In the genomic region with DNA sequence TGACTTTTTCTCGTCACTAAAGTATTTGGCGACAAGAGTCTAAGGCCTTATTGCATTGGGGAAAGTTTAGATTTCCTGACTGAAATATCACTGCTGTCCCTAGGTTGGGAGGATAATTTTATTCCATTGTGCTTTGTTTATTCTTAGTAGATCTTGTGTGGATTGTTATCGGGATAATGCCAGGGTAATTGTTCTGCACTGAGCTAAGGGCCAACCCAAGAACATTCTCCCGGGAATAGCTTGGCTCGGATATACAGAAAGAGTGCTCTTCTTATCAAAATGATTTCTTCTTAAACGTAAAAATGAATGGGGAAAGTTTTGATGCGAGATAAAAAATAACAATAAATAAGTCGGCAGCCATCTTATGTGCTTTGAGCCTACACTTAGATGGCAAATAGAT, we compare ENCODE assay signal across 18 mouse cellular contexts.
A peak's percentile ranks its signal among the peaks of the same experiment; 100 is the strongest.
DNase-seq lines count a peak whose midpoint lies in the region; TF ChIP-seq lines count a peak whose summit lies in the region.
"Had no signal": no experiment of that assay in that cellular context is flagged by ENCODE, and none has a peak within 500 bp of the region (broad histone marks: within the 10 kb centered on the region; RNA-seq: fewer than 3 reads in every experiment).

No protein-coding gene starts in this region.

- WGBS in kidney, adult 2 months = 83% methylated on average over 8 of the region's 8 CpGs

- no peak overlapping the region for H3K27ac ChIP-seq in kidney, adult 2 months (ENCODE audit: insufficient read depth, low read depth, low read length)
- peak overlapping the region; percentile 56; the same call in 1 of the 2 replicates for H3K27ac ChIP-seq in brown adipose tissue, adult 24 weeks (replicated peaks; ENCODE audit: low read depth, low read length)
- H3K27ac ChIP-seq: embryonic facial prominence, embryonic 10.5 days; embryonic facial prominence, embryonic 12.5 days; forebrain, embryonic 13.5 days; forebrain, embryonic 15.5 days had no signal

- peak; percentile 63 for DNase-seq in heart, adult 11 months
- no peak for DNase-seq in heart, adult 8-10 months (ENCODE audit: low spot score)
- peak; percentile 8 for DNase-seq in kidney, adult 2 months
- DNase-seq in kidney, adult 18-20 months = no peak
- no peak for DNase-seq in frontal cortex, postnatal 36 days (ENCODE audit: low spot score in 2 of 2)
- DNase-seq: adrenal gland, adult 2 months; adrenal gland, postnatal 10 days; adrenal gland, postnatal 25 days; cerebellum, adult 11-12 months; cerebellum, adult 2 months; cerebellum, adult 9-10 months; cerebellum, postnatal 10 days; cerebellum, postnatal 25 days had no signal

- H3K4me3 ChIP-seq in kidney, adult 2 months (ENCODE audit: insufficient read depth, low read depth, low read length) = no peak overlapping the region
- no peak overlapping the region for H3K4me3 ChIP-seq in brown adipose tissue, adult 24 weeks (ENCODE audit: insufficient read depth, low read depth, low read length)
- H3K4me3 ChIP-seq: embryonic facial prominence, embryonic 10.5 days; embryonic facial prominence, embryonic 12.5 days; forebrain, embryonic 13.5 days; forebrain, embryonic 15.5 days had no signal

- H3K27me3 ChIP-seq in kidney, adult 2 months (replicated peaks; ENCODE audit: control insufficient read depth, insufficient read depth, low read length) = no peaks in the 10 kb centered on the region
- H3K27me3 ChIP-seq: embryonic facial prominence, embryonic 12.5 days; forebrain, embryonic 13.5 days; forebrain, embryonic 15.5 days had no signal

- TF ChIP-seq POLR2A in kidney, adult 2 months (IDR thresholded peaks at IDR 0.05; ENCODE audit: low read depth, low read length) = no peak

- no peaks in the 10 kb centered on the region for H3K4me1 ChIP-seq in kidney, adult 2 months (ENCODE audit: control insufficient read depth, insufficient read depth, low read length)
- H3K4me1 ChIP-seq in brown adipose tissue, adult 24 weeks (ENCODE audit: control insufficient read depth, insufficient read depth, insufficient read length, low read length) = peaks cover 10% of the 10 kb centered on the region

- H3K36me3 ChIP-seq in kidney, adult 2 months (ENCODE audit: control insufficient read depth, insufficient read depth, low read length) = no peaks in the 10 kb centered on the region
- H3K36me3 ChIP-seq: embryonic facial prominence, embryonic 10.5 days; embryonic facial prominence, embryonic 12.5 days; forebrain, embryonic 15.5 days had no signal

- no peak for TF ChIP-seq CTCF in kidney, adult 2 months (conservative IDR thresholded peaks at IDR 0.05; ENCODE audit: insufficient read depth, insufficient read length, low read depth, low read length)

Comparison
In these comparisons a context has a peak if more than half of its experiments do, and no peak if none do; other contexts are left out.
1. DNase-seq: peak in heart, adult 11 months (single experiment) and kidney, adult 2 months (single experiment); none in heart, adult 8-10 months (single experiment), kidney, adult 18-20 months (single experiment) and frontal cortex, postnatal 36 days (0 of 2).